In the genomic region with DNA sequence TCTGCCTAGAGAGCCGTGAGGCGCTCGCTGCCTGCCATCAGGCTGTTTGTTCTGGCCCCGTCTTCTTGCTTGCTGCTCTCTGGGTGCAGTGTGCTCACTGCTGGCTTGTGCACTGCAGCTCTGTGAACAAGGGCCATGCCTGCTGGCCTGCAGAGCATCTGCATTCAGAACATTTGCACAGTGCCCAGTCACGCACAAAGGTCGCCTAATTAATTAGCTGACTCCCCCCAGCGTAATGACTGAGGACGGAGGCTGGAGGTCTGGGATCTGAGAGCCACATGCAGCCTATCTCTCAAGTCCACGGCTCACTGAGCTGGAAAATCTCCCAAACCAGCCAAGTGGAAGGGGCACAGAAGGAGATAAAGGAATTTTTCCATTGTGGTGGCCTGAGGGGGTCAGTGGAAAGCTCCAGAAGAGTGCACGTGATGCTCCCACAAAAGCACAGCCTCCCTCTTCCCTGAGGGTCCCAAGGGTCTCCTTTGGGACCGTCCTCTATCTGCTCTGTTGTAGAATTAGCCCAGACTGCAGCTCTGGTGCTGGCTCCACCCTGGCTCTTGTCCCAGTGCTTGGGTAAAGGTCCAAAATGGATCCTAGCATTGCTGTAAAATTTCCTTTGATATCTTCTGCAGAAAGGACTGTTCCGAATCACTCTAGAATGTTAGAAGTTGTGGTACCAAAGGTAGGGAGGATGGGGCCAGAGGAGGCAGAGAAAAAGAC, we compare ENCODE assay signal across 9 mouse cellular contexts. TPM values are rescaled to one million over a fixed set of nuclear protein-coding genes. Genes with fewer than 3 reads are reported as not detected.
DNase-seq lines count a peak whose midpoint lies in the region; ATAC-seq and TF ChIP-seq lines count a peak whose summit lies in the region.
"Had no signal": no experiment of that assay in that cellular context is flagged by ENCODE, and none has a peak within 500 bp of the region (broad histone marks: within the 10 kb centered on the region; RNA-seq: fewer than 3 reads in every experiment).

No protein-coding gene starts in this region.

- no peak overlapping the region for H3K4me3 ChIP-seq in lung, embryonic 14.5 days (ENCODE audit: low read depth, low read length)
- H3K4me3 ChIP-seq in lung, adult 2 months (replicated peaks; ENCODE audit: extremely low read depth, low read depth, low read length), result no peak overlapping the region
- no peak overlapping the region for H3K4me3 ChIP-seq in neural tube, embryonic 15.5 days (replicated peaks)
- H3K4me3 ChIP-seq: liver, embryonic 13.5 days had no signal

- H3K27me3 ChIP-seq in lung, embryonic 14.5 days (ENCODE audit: insufficient read depth, low read length), result no peaks in the 10 kb centered on the region
- H3K27me3 ChIP-seq in neural tube, embryonic 15.5 days (replicated peaks), result 0 out of 2 replicates have a peak, but pooled peaks cover 6% of the 10 kb centered on the region

- H3K9me3 ChIP-seq in lung, embryonic 14.5 days (ENCODE audit: low read depth, low read length), result no peaks in the 10 kb centered on the region
- H3K9me3 ChIP-seq in neural tube, embryonic 15.5 days (replicated peaks), result no peaks in the 10 kb centered on the region
- H3K9me3 ChIP-seq: liver, embryonic 13.5 days had no signal

- no peaks in the 10 kb centered on the region for H3K36me3 ChIP-seq in lung, embryonic 14.5 days (ENCODE audit: insufficient read depth)
- H3K36me3 ChIP-seq in neural tube, embryonic 15.5 days, result no peaks in the 10 kb centered on the region
- H3K36me3 ChIP-seq: liver, embryonic 13.5 days had no signal

- no peak for TF ChIP-seq POLR2A in lung, adult 2 months (IDR thresholded peaks at IDR 0.05; ENCODE audit: borderline replicate concordance, extremely low read depth, low read depth, low read length)

- no peak overlapping the region for H3K4me2 ChIP-seq in lung, embryonic 14.5 days
- H3K4me2 ChIP-seq in neural tube, embryonic 15.5 days, result no peak overlapping the region
- H3K4me2 ChIP-seq: liver, embryonic 13.5 days had no signal

- WGBS in lung, embryonic 14.5 days, result 40% methylated on average over 12 of the region's 12 CpGs
- 63% methylated on average over 12 of the region's 12 CpGs for WGBS in lung, adult 2 months
- 10% methylated on average over 12 of the region's 12 CpGs for WGBS in neural tube, embryonic 15.5 days

- ATAC-seq in lung, embryonic 14.5 days (ENCODE audit: insufficient read depth), result no peak
- peak; percentile 76 for ATAC-seq in neural tube, embryonic 15.5 days (ENCODE audit: low FRiP score)

- TF ChIP-seq CTCF in lung, embryonic 14.5 days (IDR thresholded peaks at IDR 0.05; ENCODE audit: low read depth), result no peak
- TF ChIP-seq CTCF in lung, adult 2 months (IDR thresholded peaks at IDR 0.05; ENCODE audit: insufficient read depth, low read length), result no peak

- peaks cover 9% of the 10 kb centered on the region; the same call in 1 of the 2 replicates for H3K4me1 ChIP-seq in lung, embryonic 14.5 days (ENCODE audit: insufficient read depth)
- H3K4me1 ChIP-seq in lung, adult 2 months (ENCODE audit: control insufficient read depth, insufficient read depth, low read length), result no peaks in the 10 kb centered on the region
- H3K4me1 ChIP-seq in neural tube, embryonic 15.5 days, result peaks cover 34% of the 10 kb centered on the region

- no peak overlapping the region for H3K9ac ChIP-seq in lung, embryonic 14.5 days
- no peak overlapping the region for H3K9ac ChIP-seq in neural tube, embryonic 15.5 days (replicated peaks)
- H3K9ac ChIP-seq: liver, embryonic 13.5 days had no signal

- peak; percentile 32 for DNase-seq in lung, embryonic 14.5 days
- DNase-seq in lung, adult 2 months, result no peak
- peak; percentile 19 for DNase-seq in embryo, embryonic 11.5 days (ENCODE audit: low read depth, low spot score)
- peak; percentile 90 to 93 for DNase-seq in kidney, adult 8-10 months
- no peak for DNase-seq in ovary, postnatal 36 days (ENCODE audit: low spot score)
- DNase-seq in thymus, postnatal 25 days, result no peak
- no peak for DNase-seq in ovary, adult 18-20 months (ENCODE audit: low spot score)
- DNase-seq: liver, embryonic 13.5 days had no signal

- no peak overlapping the region for H3K27ac ChIP-seq in lung, embryonic 14.5 days (ENCODE audit: low read depth)
- peak overlapping the region; percentile 45 for H3K27ac ChIP-seq in neural tube, embryonic 15.5 days (replicated peaks)
- H3K27ac ChIP-seq: liver, embryonic 13.5 days had no signal

RNA-seq across cellular contexts. Expression of a gene that starts 27.5 kb away (rescaled TPM):
- 52.4 and 56.2 TPM in 2 replicates for polyA plus RNA-seq in lung, embryonic 14.5 days (2014; fragmentation: Nextera tagmentation; extraction: Ambion mirVana)
- polyA plus RNA-seq in lung, adult 2 months (2012; rRNA removed), result 66.8 and 99.2 TPM in 2 replicates
- polyA plus RNA-seq in neural tube, embryonic 15.5 days (2015; fragmentation: Nextera tagmentation; extraction: Ambion mirVana), result 53.6 and 57.9 TPM in 2 replicates

Comparison
In these comparisons a context has a peak if more than half of its experiments do, and no peak if none do; other contexts are left out.
1. DNase-seq: peak in lung, embryonic 14.5 days (single experiment), embryo, embryonic 11.5 days (single experiment) and kidney, adult 8-10 months (2 of 2); none in lung, adult 2 months (single experiment), ovary, postnatal 36 days (single experiment), thymus, postnatal 25 days (single experiment) and ovary, adult 18-20 months (single experiment).